Mouse (Mus musculus): ENCODE results near the gene Pou4f1.
"Not testable (repeated sequence)": the region's sequence is repeated elsewhere in the genome, so short reads cannot be mapped to it uniquely, and the experiment has no call there.

Gene Pou4f1

DNA sequence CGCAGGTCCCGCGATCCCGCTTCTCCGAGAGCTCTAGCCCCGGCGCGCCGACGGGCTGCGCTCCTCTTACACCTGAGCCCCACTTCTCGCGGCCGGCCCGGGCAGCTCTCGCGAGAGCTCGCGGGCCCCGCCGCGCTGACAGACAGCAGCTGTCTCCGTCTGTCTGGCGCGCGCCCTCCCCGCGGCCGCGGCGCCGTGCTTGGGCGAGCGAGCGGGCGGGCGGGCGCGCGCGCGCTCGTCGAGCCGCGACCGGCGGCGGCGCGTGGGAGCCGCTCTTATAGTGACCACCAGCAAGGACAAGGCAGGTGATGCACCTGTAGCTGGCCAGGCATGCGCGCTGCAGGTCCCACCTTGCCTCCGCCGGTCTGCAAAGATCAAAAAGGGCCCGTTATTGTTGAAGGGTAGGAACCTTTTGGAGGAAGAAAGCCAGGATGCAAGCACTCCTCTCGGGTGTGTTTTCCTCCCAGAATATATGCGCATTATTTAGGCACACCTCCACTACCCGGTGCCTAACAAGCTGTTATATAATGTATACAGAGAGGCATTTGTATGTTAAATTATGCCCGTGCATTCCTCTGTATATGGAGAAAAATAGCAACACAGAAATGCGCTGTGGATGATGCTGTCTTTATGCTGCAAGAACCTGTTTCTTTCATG, at the start of gene Pou4f1:
Pou4f1 (minus strand) TSS at position 34 of the 657 bp plus-strand sequence.
- no peak for DNase-seq (ENCODE audit: low spot score)

DNA sequence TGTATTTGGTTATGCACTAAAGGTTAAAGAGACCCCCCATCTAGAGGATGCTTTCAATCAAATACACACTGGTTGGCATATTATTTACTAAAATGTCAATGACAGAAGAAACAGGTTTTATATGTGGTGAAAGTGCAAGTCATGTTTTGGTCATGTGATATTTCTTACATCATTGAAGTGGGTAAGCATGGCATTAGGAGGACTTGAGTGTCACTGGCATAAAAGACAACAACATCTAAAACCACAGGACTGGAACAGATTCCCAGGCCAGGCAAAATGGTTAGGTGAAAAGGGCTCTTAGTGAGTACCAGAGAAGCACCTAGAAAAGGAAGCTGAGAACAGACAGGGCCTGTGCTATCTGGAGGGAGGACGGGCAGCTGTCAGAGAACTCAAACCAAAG, 43.9 kb upstream of the Pou4f1 start:
- no peak for DNase-seq (ENCODE audit: low spot score)

DNA sequence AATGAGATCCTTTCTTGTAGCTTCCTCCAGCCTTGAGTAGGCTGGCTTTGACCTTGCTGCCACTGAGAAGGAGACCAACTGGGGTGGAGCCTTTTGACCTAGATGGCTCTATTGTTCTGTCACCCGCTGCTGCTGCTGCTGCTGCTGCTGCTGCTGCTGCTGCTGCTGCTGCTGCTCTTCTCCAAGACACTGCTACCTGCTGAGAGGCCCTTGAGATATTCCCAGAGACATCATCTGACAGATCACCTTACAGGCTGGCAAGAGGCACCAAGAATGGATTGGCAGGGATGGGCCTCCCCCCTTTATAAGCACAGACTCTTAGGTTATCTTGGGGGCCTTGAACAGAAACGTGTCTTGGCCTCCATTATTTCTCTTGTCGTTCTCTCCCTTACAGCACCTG, 35.0 kb upstream of the Pou4f1 start:
- DNase-seq (ENCODE audit: low spot score) = not testable (repeated sequence)

DNA sequence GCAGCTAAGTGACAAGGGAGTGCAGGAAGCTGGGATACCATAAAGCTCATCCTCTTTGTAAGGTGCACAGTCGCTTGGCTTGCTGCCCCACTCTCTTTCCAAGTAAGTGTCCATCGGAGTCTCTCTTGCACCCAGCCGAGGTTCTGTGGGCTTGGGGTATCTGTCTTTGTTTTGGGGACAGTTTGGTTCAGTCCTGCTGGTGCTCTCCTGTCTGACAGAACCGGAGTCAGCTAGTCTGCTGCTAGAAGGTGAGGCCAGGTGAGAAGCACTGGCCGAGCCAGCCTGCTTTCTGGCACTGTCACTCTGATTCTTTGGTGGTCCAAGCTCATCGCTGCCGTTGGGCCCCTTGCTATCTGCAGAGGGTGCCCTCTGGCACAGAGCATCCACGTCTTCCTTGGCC, 12.0 kb upstream of the Pou4f1 start:
- DNase-seq (ENCODE audit: low spot score) = no peak

DNA sequence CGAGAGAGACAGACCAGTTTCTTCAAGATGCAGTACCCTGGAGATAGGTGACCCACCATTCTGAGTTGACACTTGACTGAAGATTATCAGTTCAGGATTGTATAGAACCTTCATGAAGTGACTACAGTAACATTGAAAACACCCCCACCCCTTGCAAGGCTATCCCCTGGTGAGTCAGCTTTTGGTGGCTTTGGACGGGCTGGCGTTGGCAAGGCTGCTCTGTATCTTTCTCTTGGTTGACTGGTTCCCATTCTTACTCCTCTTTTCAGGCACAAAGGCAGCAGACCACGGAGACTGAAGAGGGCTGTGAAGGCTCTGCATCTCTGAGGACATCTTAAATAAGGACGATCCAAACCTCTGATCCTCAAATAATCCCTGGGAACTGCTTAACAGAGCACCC, 10.8 kb upstream of the Pou4f1 start:
- DNase-seq (ENCODE audit: low spot score) = no peak

DNA sequence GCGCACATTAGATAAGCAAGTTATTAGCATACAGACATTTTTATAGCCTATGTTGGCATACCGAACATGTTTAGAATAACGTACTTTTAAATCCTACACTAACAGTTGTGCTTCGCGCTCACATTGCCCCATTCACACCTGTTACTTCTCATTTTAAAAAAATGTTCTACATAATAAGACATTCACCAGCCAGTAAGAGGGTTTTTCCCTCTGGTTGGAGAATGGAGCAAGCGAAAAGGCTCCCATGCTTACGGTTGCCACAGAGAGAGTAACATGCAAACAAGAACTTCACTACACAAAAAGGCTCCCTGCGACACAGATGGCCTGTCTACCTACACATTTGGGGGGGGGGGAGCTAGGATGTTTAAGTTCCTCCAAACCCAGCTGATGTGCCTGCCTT, 9.8 kb upstream of the Pou4f1 start:
- DNase-seq (ENCODE audit: low spot score) = no peak

DNA sequence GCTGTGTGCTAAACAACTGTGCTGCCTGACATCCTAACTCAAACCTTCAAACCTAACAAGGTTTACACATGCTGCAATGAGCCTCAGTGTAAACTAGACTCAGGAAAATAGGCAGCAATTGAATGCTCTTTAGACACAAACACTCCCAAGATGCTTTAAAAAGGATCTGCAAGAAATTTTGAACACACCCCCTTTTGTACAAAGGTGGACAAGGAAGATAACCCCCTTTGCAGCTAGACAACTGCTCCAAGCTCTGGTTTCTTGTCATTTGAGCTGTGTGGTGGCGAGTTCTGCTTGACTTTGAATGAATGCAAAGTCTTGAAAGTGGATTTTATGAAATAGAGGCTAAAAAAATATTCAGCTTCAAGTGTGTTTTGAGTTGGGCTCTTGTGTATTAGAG, 7.6 kb upstream of the Pou4f1 start:
- no peak for DNase-seq (ENCODE audit: low spot score)

DNA sequence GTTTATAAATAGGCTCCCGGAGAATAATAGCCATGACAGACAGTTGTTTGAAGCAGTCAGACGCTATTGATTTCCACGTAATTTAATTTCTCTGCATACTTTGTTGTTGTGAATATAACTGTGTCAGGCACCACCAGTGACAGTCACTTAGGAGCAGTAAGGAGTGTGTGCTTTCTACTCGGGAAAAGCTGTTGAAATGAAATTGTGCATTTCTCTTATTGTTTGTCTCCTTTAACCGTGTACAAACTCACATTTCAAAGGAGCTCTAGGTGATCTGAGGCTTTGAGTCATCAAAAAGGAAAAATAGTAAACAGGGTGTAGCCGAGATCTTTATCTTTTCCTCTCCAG, 798 bp upstream of the Pou4f1 start:
- no peak for DNase-seq (ENCODE audit: low spot score)

DNA sequence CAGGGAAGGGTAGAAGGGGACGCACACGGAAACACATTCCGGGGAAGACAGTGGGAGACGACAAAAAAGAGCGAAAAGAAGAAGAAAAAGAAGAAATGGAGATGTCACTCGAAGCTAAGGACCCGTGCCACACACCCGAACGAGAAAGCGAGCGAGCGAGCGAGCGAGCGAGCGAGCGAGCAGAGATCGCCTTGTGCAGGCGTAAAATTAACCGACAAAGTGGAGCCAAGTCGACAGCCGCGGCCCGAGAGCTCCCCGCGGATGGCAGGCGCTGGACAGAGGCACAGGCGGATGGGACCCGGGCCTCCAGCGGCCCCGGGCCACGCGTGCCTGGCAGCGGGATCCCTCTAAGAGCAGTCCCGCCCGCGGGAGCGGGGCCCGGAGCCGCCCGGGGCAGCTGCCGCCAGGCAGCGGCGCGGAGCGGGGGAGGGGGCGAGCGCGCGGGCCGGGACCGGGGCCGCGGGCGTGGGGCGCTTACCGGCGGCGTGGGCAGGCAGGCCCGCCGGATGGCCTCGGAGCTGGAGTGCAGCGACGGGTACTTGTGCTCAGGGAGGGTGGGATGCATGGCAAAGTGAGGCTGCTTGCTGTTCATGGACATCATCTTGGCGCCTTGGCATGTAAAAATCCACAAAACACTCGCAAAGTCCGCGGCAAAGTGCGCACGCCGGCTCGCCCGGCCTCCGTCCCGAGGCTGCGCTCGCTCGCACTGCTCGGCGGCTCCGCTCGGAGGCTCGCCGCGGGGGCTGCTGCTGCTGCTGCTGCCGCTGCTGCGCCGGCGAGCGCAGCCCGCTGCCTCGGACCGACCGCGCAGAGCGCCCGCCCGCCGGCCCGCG, 450 bp downstream of the Pou4f1 start:
- DNase-seq (ENCODE audit: low spot score) = no peak

DNA sequence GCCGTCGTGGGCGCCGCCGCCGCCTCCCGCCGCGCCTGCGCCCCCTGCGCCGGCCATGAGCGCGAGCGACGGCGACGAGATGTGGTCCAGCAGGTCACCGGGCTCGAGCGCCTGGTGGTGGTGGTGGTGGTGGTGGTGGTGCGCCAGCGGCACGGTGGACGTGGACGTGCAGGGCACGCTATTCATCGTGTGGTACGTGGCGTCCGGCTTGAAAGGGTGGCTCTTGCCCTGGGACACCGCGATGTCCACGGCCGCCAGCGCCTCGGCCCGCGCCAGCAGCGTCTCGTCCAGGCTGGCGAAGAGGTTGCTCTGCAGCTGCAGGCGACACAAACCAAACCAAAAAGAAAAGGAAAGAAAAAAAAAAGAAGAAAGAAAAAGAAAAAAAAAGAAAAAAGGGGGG, 1.2 kb downstream of the Pou4f1 start:
- no peak for DNase-seq (ENCODE audit: low spot score)

DNA sequence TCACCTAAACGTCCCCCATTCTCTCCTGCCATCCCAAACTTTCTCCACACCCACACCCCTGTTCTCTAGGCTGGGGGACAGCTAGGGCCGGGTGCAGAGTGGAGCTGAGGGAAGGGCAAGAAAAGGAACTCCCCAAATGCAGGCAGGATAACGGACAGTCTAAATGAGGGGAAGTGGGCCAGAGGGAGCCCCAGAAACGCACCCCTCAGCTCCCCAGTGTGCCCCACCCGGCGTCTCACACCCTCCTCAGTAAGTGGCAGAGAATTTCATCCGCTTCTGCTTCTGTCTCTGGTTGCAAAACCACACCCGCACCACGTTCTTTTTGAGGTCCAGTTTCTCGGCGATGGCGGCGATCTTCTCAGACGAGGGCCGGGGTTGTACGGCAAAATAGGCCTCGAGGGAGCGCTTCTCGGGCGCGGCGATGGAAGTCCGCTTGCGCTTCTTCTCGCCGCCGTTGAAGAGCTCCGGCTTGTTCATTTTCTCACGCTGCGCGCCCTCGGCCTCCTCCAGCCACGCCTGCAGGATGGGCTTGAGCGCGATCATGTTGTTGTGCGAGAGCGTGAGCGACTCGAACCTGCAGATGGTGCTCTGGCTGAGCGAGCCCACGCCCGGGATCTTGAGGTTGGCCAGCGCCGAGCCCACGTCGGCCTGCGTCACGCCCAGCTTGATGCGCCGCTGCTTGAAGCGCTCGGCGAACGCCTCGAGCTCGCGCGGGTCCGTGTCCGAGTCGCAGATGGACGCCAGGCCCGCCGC, 2.1 kb downstream of the Pou4f1 start:
- DNase-seq (ENCODE audit: low spot score) = no peak

DNA sequence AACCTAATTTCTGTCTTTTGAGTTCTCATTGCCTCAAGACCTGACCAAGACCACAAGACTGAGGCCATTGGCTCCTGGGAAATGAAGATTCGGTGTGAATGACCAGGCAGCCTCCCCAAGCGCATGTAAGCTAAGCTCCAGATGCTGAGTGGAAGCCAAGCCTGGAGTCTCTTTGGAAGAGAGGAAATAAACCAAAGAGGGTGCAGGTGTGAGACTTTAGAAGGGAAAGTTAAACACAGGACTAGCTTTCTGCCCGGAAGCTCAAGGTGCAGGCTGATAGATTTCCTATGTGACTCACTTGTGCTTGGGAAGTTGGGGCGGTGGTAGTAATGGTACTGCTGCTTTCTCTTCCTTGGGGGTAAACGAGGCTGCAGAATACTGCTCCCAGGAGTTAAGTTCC, 3.0 kb downstream of the Pou4f1 start:
- DNase-seq (ENCODE audit: low spot score) = no peak

DNA sequence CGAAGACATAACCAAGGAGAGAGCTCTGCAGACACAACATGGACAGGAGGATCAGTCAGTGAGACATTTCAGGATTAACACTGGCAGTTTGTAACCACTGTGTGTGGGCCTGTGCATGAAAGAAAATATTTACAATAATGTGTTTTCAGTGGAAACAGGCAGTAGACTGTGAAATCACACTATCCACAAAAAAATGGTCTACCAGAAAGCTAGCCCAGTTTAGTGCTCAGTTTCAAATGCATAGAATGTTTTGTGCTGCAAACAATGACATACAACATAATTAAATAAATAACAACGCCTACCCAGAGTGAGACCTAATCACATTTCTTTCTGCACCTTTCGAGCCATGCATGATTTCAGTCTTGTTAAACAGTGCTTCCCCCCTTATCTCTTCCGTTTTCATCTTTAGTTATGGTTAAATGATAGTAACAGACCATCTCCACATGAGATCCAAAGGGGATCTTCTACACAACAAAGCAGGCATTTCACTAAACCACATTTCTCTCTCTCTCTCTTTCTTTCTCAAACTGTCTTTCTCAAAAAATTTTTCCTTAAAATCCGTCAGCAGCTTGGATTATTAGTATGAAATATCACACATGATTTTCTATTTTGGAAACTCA, 4.1 kb downstream of the Pou4f1 start:
- DNase-seq (ENCODE audit: low spot score) = no peak

DNA sequence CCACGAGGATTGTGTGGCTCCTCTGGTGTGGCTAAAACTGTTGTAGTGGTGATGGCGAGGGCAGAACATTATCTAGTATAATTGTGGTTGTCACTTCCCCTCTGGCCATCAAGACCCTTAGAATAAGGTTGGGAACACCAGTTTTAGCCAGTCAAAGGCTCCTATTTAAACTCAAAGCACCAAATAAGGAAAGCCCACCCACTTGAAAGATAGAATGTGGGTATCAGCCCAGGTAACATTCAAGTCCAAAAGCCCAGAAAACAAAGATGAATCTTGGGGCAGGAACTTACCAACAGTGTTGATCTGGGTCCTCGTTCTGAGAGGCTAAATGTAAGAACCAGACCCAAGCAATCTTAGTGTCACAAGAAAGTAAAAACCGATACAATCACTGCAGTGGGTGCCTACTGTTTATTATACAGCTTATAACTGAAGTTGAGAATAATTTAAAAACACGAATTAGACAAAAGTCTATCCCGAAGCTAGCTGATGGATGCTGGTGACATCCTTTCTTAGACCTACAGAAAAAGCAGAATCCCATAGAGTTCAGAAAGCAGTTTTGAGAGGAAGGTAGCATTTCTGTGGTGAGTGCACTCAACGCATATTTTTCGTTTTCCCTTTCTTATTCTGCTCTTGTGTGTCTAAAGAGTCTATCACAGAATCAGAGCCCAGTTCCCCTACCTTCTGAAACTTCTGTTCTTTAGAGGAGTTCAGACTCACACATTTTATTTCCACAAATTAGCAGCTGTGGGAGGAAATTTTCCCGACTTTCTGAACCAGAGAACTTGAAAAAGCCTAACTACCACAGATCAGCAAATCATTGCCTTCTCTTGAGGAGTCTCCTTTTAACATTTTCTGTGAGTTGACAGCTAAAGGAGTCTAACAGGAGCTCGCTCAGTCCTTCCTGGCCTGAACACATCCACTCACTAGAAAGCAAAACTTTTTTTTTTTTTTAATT, 6.2 kb downstream of the Pou4f1 start:
- no peak for DNase-seq (ENCODE audit: low spot score)

DNA sequence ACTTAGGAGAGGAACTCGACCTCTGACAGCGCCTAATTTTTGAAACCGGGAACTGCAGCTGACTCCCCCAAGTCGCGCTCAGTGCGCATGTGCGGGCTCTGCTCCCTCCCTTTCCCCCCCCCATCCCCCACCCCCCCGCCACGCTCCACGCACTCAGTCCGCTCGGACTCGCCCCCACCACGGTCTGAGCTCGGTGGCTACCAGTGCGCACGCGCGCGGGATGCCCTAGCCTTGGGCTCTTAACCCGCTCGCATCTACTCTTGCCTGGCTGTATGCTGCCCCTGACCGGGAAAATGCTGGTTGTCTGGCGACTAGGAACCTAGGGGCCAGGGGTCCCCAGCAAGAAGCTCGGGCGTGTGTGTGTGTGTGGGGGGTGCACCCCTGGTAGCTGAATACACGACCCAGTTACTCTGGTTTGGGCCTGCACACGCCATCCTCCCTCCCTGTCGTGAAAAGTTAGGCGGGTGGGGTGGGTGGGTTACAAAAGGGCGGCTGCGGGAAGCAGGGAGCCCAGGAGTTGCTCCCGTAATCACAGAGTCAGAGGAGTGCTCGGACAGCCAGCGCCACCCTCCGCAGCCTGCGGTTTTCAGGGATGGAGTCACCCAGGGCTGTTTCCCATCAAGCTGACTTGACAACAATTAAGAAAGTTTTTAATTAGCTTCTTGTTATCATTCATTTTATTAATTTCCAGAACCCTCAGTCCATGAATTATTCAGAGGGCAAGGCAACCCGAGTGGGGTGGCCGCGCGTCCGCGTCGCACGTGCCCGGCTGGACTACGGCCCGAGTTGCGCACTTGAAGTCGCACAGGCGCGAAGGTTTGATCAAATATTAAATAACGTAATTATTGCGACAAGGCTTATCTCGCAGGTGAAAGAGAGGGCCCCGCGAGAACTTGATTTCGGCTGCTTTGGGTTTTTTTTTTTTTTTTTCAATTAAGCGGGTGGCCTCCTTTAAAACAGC, 7.2 kb downstream of the Pou4f1 start:
- no peak for DNase-seq (ENCODE audit: low spot score)

DNA sequence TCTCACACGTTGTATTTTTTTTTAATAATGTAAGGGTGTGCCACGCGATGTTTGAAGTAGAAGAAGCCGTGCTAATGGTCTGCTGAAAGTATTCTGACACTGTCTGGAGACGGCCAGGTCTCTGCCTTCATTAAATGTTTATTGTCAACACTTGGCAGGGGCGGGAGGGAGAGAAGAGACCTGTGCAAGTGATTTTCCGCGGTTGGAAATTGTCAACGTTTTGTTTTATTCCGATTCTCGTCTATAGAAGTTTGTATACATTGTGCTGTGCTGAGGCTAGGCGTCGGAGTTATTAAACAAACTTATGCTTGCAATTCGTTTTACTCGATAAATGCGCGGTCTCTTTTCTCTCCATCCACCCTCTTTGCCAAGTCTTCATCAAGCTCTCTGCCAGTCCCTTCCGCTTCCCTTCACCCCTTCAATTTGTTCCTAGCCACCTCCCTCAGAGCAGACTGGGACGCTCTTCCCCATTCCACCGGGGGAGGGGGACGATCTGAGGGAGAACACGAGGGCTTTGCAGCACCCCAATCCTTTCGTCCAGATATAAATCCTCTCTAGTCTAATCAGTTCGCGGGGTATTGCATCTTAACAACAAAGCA, 8.2 kb downstream of the Pou4f1 start:
- DNase-seq (ENCODE audit: low spot score) = no peak

DNA sequence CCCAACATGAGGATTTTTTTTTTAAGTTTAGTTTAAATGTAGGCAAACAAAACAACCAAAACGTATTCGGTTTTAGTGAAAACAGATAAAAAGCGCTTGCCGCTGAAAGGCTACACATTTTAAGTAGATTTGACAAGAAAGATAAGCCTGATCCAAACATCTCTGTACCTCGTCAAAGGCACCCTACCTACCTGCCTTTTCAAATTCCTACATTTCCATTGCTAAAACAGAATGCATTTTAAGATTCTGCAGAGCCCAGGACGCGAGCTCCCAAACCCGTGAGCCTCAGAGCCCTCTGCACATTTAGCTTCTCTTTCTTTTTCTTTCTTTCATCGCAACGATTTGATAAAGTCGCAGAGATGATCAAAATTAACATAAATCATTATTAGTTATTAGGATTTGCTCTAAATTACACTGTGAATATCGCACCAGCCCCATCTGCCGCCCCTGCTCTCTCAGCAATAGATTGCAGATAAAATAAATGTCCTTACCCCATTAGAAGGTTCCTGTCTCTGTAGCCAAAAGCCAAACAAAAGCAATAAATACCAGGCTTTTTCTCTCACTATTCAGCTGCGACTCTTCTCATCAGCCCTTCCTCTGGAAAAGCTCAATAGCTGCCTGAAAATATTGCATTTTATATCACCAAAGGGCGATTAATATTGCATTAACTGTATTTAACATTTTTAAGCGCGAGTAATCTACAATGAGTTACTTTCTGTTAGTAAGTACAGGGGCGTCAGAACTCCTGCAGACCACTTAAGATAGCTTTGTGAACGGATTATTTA, 8.9 kb downstream of the Pou4f1 start:
- DNase-seq (ENCODE audit: low spot score) = no peak

DNA sequence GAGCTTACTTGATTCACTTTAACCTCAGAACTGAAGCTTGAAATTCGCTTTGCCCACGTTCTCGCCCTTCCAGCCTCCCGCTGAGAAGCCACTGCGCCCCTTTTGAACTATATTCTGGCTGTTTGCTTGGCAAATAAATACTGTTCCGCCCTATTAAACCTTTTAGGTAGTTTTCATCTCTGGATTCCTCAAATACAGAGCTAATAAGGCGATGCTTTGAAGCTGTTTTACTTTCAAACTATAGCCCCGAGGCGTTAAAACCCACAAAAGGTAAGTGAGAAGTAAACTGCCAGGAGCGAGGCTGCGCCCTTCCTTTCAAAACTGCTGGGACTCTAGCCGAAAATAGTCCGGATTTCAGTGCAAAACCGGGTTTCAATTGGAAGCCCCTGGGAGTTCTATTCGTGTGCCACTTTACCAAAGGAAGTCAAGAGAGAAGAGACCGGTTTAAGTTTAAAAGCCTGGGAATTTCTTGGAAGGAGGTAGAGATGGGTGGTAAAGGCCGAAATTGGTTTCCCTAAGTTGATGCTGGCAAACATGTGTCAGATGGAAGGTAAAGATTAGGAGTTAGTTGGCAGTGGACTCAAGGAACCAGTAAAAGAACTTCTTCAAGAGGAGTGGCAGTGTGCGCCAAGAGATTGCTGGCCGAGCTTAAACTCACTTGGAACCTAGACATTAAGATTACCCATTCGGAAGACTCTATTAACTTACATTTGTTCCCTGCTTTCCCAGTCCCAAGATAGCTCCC, 9.7 kb downstream of the Pou4f1 start:
- no peak for DNase-seq (ENCODE audit: low spot score)
